8 mouse cellular contexts compared by ENCODE assay signal in the genomic region with DNA sequence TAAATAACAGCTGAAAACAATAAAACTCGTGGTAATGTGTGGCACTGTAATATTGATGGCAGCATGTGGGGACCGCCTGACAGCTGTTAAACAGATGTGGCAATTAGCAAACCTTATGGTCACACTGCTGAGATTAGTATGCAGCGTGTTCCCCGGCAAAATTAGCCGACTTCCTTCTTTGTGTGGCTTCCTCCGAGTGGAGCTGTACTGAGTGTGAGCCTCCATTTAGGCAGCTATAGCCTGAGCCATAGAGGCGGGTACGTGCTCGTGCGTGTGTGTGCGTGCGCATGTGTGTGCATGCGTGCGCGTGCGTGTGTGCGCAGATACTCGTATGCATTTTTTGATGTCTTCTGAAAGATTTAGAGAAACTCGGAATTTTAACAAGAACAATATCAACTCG. TPM values are rescaled to one million over a fixed set of nuclear protein-coding genes. Genes with fewer than 3 reads are reported as not detected.
A peak's percentile ranks its signal among the peaks of the same experiment; 100 is the strongest.
DNase-seq lines count a peak whose midpoint lies in the region; ATAC-seq lines count a peak whose summit lies in the region.

No protein-coding gene starts in this region.

- H3K4me2 ChIP-seq in limb, embryonic 12.5 days, result peak overlapping the region; percentile 54

- no peaks in the 10 kb centered on the region for H3K9me3 ChIP-seq in heart, embryonic 10.5 days
- H3K9me3 ChIP-seq in limb, embryonic 12.5 days, result no peaks in the 10 kb centered on the region

- peak; percentile 77 for ATAC-seq in granulocyte monocyte progenitor cell, adult 5-6 weeks (replicated peaks; ENCODE audit: poor library complexity, severe bottlenecking)
- 0 out of 2 replicates have a peak, but pooled peaks have one; percentile 75 for ATAC-seq in limb, embryonic 12.5 days (ENCODE audit: insufficient number of reproducible peaks, insufficient read depth, low FRiP score, low TSS enrichment, low read depth)

- WGBS in heart, embryonic 10.5 days, result 79% methylated on average over 20 of the region's 20 CpGs
- WGBS in limb, embryonic 12.5 days, result 35% methylated on average over 20 of the region's 20 CpGs

- H3K4me3 ChIP-seq in heart, embryonic 10.5 days, result no peak overlapping the region
- H3K4me3 ChIP-seq in limb, embryonic 12.5 days (replicated peaks), result peak overlapping the region; percentile 12; the same call in 1 of the 2 replicates

- H3K27me3 ChIP-seq in heart, embryonic 10.5 days (ENCODE audit: insufficient read depth, poor library complexity, severe bottlenecking), result no peaks in the 10 kb centered on the region
- 0 out of 2 replicates have a peak, but pooled peaks cover 4% of the 10 kb centered on the region for H3K27me3 ChIP-seq in limb, embryonic 12.5 days

- DNase-seq in heart, adult 11 months, result peak; percentile 96
- no peak for DNase-seq in heart, embryonic 10.5 days (ENCODE audit: low spot score)
- peak; percentile 83 for DNase-seq in R1 (ENCODE audit: low read depth, low spot score)
- no peak for DNase-seq in urinary bladder, postnatal 36 days (ENCODE audit: low spot score in 2 of 2)
- DNase-seq in spleen, adult 12 weeks (ENCODE audit: low spot score), result no peak
- DNase-seq in thymus, postnatal 10 days (ENCODE audit: low spot score in 2 of 2), result no peak

- no peaks in the 10 kb centered on the region for H3K4me1 ChIP-seq in heart, embryonic 10.5 days
- peaks cover 42% of the 10 kb centered on the region for H3K4me1 ChIP-seq in limb, embryonic 12.5 days (replicated peaks)

- no peak overlapping the region for H3K9ac ChIP-seq in limb, embryonic 12.5 days (replicated peaks)

- H3K27ac ChIP-seq in heart, embryonic 10.5 days, result no peak overlapping the region
- peak overlapping the region; percentile 69; the same call in 1 of the 2 replicates for H3K27ac ChIP-seq in limb, embryonic 12.5 days

- no peaks in the 10 kb centered on the region for H3K36me3 ChIP-seq in heart, embryonic 10.5 days
- no peaks in the 10 kb centered on the region for H3K36me3 ChIP-seq in limb, embryonic 12.5 days

RNA-seq across cellular contexts. Expression of a gene that starts 53.4 kb away (rescaled TPM):
- polyA plus RNA-seq in heart, embryonic 10.5 days (2016; fragmentation: Nextera tagmentation; extraction: Ambion mirVana), result 24.7 and 30.7 TPM in 2 replicates
- total RNA-seq in granulocyte monocyte progenitor cell, adult 5-6 weeks (2014; fragmentation: Nextera tagmentation), result 15.3 and 23.4 TPM in 2 replicates
- 23.2 and 31.8 TPM in 2 replicates for total RNA-seq in granulocyte monocyte progenitor cell, adult 5-6 weeks (2017)
- polyA plus RNA-seq in limb, embryonic 12.5 days (2016; fragmentation: Nextera tagmentation; extraction: Ambion mirVana), result 52.6 and 54.0 TPM in 2 replicates

Comparison
In these comparisons a context has a peak if more than half of its experiments do, and no peak if none do; other contexts are left out.
1. DNase-seq: peak in heart, adult 11 months (single experiment) and R1 (single experiment); none in heart, embryonic 10.5 days (single experiment), urinary bladder, postnatal 36 days (0 of 2), spleen, adult 12 weeks (single experiment) and thymus, postnatal 10 days (0 of 2).